Mouse (Mus musculus) kidney, adult 2 months (tissue): ENCODE results near the gene Mecom.

ENCODE experiments used
- CTCF ChIP-seq: fragments of 200-500 bp; conservative IDR thresholded peaks from 2 replicates; pipeline ENCODE4 v1.5.1; 2011; ENCODE audit warnings: low read depth, mild to moderate bottlenecking, control low read depth, low read length, moderate library complexity, mixed read lengths; ENCODE audit not compliant: insufficient read depth, insufficient read length
- POLR2A ChIP-seq: fragments of 200-500 bp; IDR thresholded peaks from one replicate; pipeline ENCODE4 v1.6.1; 2011; ENCODE audit warnings: low read depth, low read length, control low read depth

- no peak for TF ChIP-seq CTCF
- no peak for TF ChIP-seq POLR2A
Measured at GRCm38 (mm10) chr3:30227964-30228670, 319.7 kb downstream of the Mecom start.
